Mouse (Mus musculus) cerebellum, adult 2 months (tissue): ENCODE data around the gene Det1. TPM values are rescaled to one million over a fixed set of nuclear protein-coding genes. Genes with fewer than 3 reads are reported as not detected.

Experiments
- DNase-seq, 2 experiments: peaks; one replicate each; pipeline ENCODE4 v3.0.0; 2021
- H3K27ac ChIP-seq: fragments of 200-500 bp; 2 replicates; pipeline ENCODE4 v1.5.1; 2012; ENCODE audit warnings: low read length, control low read depth, inconsistent platforms; ENCODE audit not compliant: insufficient read depth
- H3K27me3 ChIP-seq: fragments of 200-500 bp; 2 replicates; pipeline ENCODE4 v1.6.1; 2012; ENCODE audit warnings: inconsistent platforms, mild to moderate bottlenecking, low read length, moderate library complexity; ENCODE audit not compliant: control insufficient read depth, insufficient read depth
- H3K4me1 ChIP-seq: fragments of 200-500 bp; 2 replicates; pipeline ENCODE4 v1.6.1; 2011; ENCODE audit warnings: low read length; ENCODE audit not compliant: control insufficient read depth, insufficient read depth
- H3K4me3 ChIP-seq: fragments of 200-500 bp; replicated peaks from 2 replicates; pipeline ENCODE3; 2011; ENCODE audit warnings: mild to moderate bottlenecking, low read depth, low read length, control low read depth; ENCODE audit not compliant: insufficient read depth
- CTCF ChIP-seq: fragments of 200-500 bp; IDR thresholded peaks from 2 replicates; pipeline ENCODE4 v1.5.1; 2011; ENCODE audit warnings: low read depth, mild to moderate bottlenecking, control low read depth, low read length, moderate library complexity, borderline replicate concordance; ENCODE audit not compliant: insufficient read depth
- POLR2A ChIP-seq: fragments of 200-500 bp; IDR thresholded peaks from 2 replicates; pipeline ENCODE4 v1.6.1; 2011; ENCODE audit warnings: low read length, control low read depth, borderline replicate concordance; ENCODE audit not compliant: insufficient read depth
- WGBS: fragments of 180-500 bp; shearing (Covaris S2); methylation state at CpG from one replicate; pipeline ENCODE4 v1.1.7; 2018; 5-methylcytosine and 5-hydroxymethylcytosine counted together
- polyA plus RNA-seq: library from polyadenylated mRNA; depleted of rRNA; stranded (reverse); fragments of >200 nt; gene quantifications from 2 replicates; pipeline ENCODE4 v1.2.3, GENCODE M21; 2012

The Det1 gene
- polyA plus RNA-seq, 1 experiment: 8.5 TPM

DNA sequence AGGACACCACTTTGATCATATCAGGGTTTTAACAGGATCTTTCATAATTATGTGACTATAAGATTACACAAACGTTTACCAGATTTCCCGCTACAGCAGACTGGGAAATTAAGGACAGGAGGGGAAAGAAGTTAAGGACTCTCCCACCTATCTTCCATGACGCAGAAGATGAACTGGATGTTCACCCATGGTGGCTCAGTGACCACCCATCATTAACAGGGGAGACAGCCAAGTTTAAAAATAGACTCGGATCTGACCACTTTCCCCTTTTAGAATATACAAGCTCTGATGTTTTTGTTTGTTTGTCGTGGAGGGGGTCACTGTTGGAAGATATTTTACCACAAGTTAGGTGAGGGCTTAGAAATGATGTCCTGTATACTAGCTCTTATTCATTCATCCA is 5.5 kb downstream of the Det1 start:
- no peak for TF ChIP-seq POLR2A
- no peak for TF ChIP-seq CTCF
- no peak for DNase-seq
- 83% methylated on average over 5 of the region's 5 CpGs for WGBS
- Histone ChIP-seq H3K4me1 (no peaks in the 10 kb centered on the region; the same call in 1 of the 2 replicates), H3K27me3 (no peaks in the 10 kb centered on the region), H3K27ac (no peak overlapping the region), H3K4me3 (no peak overlapping the region)

DNA sequence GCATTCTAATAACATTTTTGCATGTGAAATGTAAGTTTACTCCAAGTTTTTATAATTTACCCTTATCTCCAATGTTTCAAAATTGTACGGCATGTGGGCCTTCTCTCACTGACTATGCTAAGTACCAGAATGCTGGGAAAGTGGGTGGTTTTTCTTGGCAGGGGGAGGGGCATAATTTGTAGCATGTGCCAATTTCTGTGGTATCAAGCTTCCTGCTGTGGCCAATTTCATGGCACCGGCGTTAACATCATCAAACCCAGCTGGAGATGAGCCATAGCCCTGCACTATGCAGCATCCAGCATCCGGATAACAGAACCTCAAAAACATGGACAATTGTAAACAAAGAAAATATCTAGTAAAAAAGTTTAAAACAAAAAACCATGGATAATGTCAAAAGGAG is 9.8 kb downstream of the Det1 start:
- Histone ChIP-seq H3K4me1 (no peaks in the 10 kb centered on the region; the same call in 1 of the 2 replicates), H3K27me3 (no peaks in the 10 kb centered on the region), H3K27ac (no peak overlapping the region), H3K4me3 (no peak overlapping the region)
- WGBS: 23% methylated on average over 4 of the region's 4 CpGs
- no peak for DNase-seq
- TF ChIP-seq POLR2A (no peak), CTCF (no peak)

- TF ChIP-seq POLR2A (no peak), CTCF (no peak)
- H3K4me1 ChIP-seq: no peaks in the 10 kb centered on the region; the same call in 1 of the 2 replicates
- WGBS: 83% methylated on average over 4 of the region's 4 CpGs
- no peak overlapping the region for H3K4me3 ChIP-seq
- no peak for DNase-seq
- no peak overlapping the region for H3K27ac ChIP-seq
- no peaks in the 10 kb centered on the region for H3K27me3 ChIP-seq
Observed at GRCm38 (mm10) chr7:78835656-78836055, 11.4 kb downstream of the Det1 start.

DNA sequence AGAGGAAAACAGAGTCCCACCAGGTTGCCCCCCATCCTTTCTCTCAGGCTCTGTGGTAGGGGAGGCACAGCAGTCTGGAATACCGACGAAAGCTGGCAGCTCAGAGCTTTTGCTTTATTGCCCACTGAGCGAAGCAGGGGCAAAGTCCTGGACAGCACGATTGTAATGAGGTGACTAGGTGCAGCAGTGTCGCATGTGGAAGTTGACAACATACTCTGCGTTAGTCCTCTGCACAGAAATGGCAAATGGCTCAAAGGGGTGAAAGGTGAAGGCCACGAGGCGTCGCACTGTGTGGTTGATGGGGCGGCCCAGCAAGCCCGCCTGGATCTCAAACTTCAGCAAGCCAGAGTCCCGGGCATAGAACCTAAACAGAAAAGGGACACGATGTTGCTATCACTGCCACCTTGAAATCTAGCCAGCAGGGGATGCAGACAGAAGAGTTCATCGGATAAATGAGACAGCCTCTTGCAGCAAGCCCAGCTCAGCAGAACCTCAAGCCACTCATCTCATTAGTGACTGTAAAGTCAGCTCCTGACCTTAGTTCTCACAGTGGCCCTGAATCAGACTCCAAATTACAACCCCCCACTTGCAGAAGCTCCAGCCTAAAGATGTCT is 19.2 kb downstream of the Det1 start:
- H3K4me3 ChIP-seq: no peak overlapping the region
- DNase-seq: no peak
- no peaks in the 10 kb centered on the region for H3K4me1 ChIP-seq
- TF ChIP-seq CTCF (no peak), POLR2A (no peak)
- no peaks in the 10 kb centered on the region for H3K27me3 ChIP-seq
- H3K27ac ChIP-seq: no peak overlapping the region
- WGBS: 86% methylated on average over 14 of the region's 14 CpGs

DNA sequence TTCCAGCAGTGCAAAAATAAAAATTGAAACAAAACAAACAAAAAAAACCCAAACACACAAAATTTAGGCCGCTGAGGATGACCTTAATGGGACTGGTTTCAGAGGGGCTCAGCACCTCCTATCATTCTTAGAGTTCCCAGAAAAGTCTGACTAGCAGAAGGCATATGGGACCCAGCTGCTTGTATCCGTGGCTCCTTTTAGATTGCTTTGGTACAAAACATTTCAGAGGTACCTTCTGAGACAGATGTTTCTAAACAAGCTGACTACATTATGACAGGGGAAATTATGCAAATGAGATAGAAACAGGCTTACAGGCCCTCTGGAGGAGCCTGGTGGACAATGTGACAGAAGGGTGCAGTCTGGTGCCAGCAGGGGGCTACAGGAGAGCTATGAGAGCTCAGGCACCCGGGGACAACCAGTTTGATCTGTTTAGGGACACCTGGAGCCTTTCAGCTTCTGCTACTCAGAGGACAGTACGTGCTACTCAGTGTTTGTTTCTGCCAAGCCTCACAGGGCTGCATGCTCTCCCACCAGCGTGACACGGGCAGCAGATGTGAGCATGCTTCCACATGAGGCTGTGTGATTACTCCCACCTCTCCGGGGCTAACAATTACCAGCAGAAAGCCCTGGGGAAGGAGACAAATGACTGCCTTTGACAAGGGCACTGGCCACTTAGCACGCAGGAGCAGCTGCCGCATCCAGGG is 20.2 kb downstream of the Det1 start:
- no peak for TF ChIP-seq POLR2A
- no peak for TF ChIP-seq CTCF
- Histone ChIP-seq H3K4me1 (no peaks in the 10 kb centered on the region), H3K27ac (no peak overlapping the region), H3K4me3 (no peak overlapping the region), H3K27me3 (no peaks in the 10 kb centered on the region)
- no peak for DNase-seq
- 41% methylated on average over 9 of the region's 9 CpGs for WGBS

- Histone ChIP-seq H3K4me3 (no peak overlapping the region), H3K4me1 (peaks cover 6% of the 10 kb centered on the region), H3K27me3 (no peaks in the 10 kb centered on the region), H3K27ac (no peak overlapping the region)
- WGBS: 88% methylated on average over 12 of the region's 12 CpGs
- TF ChIP-seq POLR2A: no peak
- no peak for DNase-seq
Observed at GRCm38 (mm10) chr7:78818336-78818735, 28.7 kb downstream of the Det1 start.

- no peak for TF ChIP-seq POLR2A
- no peak for TF ChIP-seq CTCF
- Histone ChIP-seq H3K27me3 (no peaks in the 10 kb centered on the region), H3K27ac (no peak overlapping the region), H3K4me1 (peaks cover 6% of the 10 kb centered on the region), H3K4me3 (no peak overlapping the region)
- no peak for DNase-seq
Observed at GRCm38 (mm10) chr7:78814766-78815165, 32.3 kb downstream of the Det1 start.

GRCm38 (mm10) chr7:78813791-78814190 is 33.3 kb downstream of the Det1 start:
- TF ChIP-seq POLR2A: no peak
- peak; percentile 20; the same call in 1 of the 2 replicates for TF ChIP-seq CTCF
- WGBS: 8% methylated on average over 6 of the region's 6 CpGs
- H3K4me3 ChIP-seq: no peak overlapping the region
- H3K27me3 ChIP-seq: no peaks in the 10 kb centered on the region
- peaks cover 6% of the 10 kb centered on the region for H3K4me1 ChIP-seq
- DNase-seq: peak; percentile 55 to 75
- H3K27ac ChIP-seq: no peak overlapping the region
